8 mouse cellular contexts compared by ENCODE assay signal in the genomic region with DNA sequence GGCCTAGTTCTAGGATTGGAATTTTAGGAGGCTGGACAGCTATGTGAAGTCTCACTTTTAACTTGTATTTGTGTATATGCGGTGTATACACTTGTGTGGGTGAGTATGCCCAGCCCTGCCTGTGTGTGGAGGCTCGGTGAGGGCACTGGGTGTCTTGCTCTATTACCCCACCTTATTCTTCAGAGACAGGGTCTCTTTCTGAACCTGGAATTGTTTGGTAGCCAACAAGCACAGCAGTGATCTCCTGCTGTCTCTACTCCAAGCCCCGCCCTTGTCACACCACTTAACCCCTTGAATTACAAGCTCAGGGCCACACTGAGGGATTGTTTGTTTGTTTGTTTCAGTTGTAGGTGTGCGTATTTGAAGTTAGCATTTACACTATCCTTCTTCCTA. TPM values are rescaled to one million over a fixed set of nuclear protein-coding genes. Genes with fewer than 3 reads are reported as not detected.
DNase-seq lines count a peak whose midpoint lies in the region; ATAC-seq and TF ChIP-seq lines count a peak whose summit lies in the region.

No protein-coding gene starts in this region.

- ATAC-seq in granulocyte monocyte progenitor cell, adult 5-6 weeks (replicated peaks; ENCODE audit: poor library complexity, severe bottlenecking), result peak; percentile 5; the same call in 1 of the 2 replicates
- peak; percentile 39 for ATAC-seq in lung, embryonic 16.5 days (ENCODE audit: low read depth)

- 47% methylated on average over 4 of the region's 4 CpGs for WGBS in heart, embryonic 10.5 days
- WGBS in lung, embryonic 16.5 days, result 35% methylated on average over 4 of the region's 4 CpGs

- no peaks in the 10 kb centered on the region for H3K9me3 ChIP-seq in heart, embryonic 10.5 days
- H3K9me3 ChIP-seq in E14TG2a.4 (ENCODE audit: low read length), result no peaks in the 10 kb centered on the region
- no peaks in the 10 kb centered on the region for H3K9me3 ChIP-seq in lung, embryonic 16.5 days (ENCODE audit: control insufficient read depth, low read length)

- H3K27ac ChIP-seq in heart, embryonic 10.5 days, result peak overlapping the region; percentile 93
- H3K27ac ChIP-seq in lung, embryonic 16.5 days (ENCODE audit: low read length), result peak overlapping the region; percentile 77

- H3K9ac ChIP-seq in lung, embryonic 16.5 days (ENCODE audit: low read length), result peak overlapping the region; percentile 83

- no peaks in the 10 kb centered on the region for H3K36me3 ChIP-seq in heart, embryonic 10.5 days
- no peaks in the 10 kb centered on the region for H3K36me3 ChIP-seq in E14TG2a.4 (ENCODE audit: insufficient read depth, low read length)
- H3K36me3 ChIP-seq in lung, embryonic 16.5 days (ENCODE audit: control insufficient read depth, insufficient read depth, low read length), result no peaks in the 10 kb centered on the region

- H3K4me1 ChIP-seq in heart, embryonic 10.5 days, result peaks cover 42% of the 10 kb centered on the region
- peaks cover 45% of the 10 kb centered on the region for H3K4me1 ChIP-seq in E14TG2a.4 (replicated peaks; ENCODE audit: low read depth, low read length)
- peaks cover 16% of the 10 kb centered on the region; the same call in 1 of the 2 replicates for H3K4me1 ChIP-seq in lung, embryonic 16.5 days (replicated peaks; ENCODE audit: control insufficient read depth, insufficient read depth, low read length)

- no peak for DNase-seq in heart, embryonic 10.5 days (ENCODE audit: low spot score)
- no peak for DNase-seq in heart, adult 18-20 months
- DNase-seq in right cerebral cortex, postnatal 4 days, result no peak
- no peak for DNase-seq in frontal cortex, postnatal 14 days (ENCODE audit: low spot score in 2 of 2)
- DNase-seq in natural killer cell, adult 2 months (ENCODE audit: low spot score in 2 of 2), result no peak

- H3K4me2 ChIP-seq in lung, embryonic 16.5 days (ENCODE audit: low read depth, low read length), result peak overlapping the region; percentile 90

- peak overlapping the region; percentile 70 for H3K4me3 ChIP-seq in heart, embryonic 10.5 days
- peak overlapping the region; percentile 78 for H3K4me3 ChIP-seq in E14TG2a.4 (replicated peaks; ENCODE audit: low read length)
- peak overlapping the region; percentile 66 for H3K4me3 ChIP-seq in lung, embryonic 16.5 days (ENCODE audit: low read length)

- no peaks in the 10 kb centered on the region for H3K27me3 ChIP-seq in heart, embryonic 10.5 days (ENCODE audit: insufficient read depth, poor library complexity, severe bottlenecking)
- no peaks in the 10 kb centered on the region for H3K27me3 ChIP-seq in E14TG2a.4 (ENCODE audit: insufficient read depth, low read length)
- H3K27me3 ChIP-seq in lung, embryonic 16.5 days (ENCODE audit: control insufficient read depth, insufficient read depth, low read depth, low read length), result no peaks in the 10 kb centered on the region

- TF ChIP-seq CTCF in E14TG2a.4 (conservative IDR thresholded peaks at IDR 0.05; ENCODE audit: low read length), result no peak

RNA-seq across cellular contexts. Expression of a gene that starts 0.4 kb away (rescaled TPM):
- 2.7 and 3.1 TPM in 2 replicates for polyA plus RNA-seq in heart, embryonic 10.5 days (2016; fragmentation: Nextera tagmentation; extraction: Ambion mirVana)
- 1 to 10 TPM; 5.7 to 6.1 TPM for total RNA-seq in heart, adult 18-20 months (2021)
- 13.8 TPM in 2 replicates for total RNA-seq in granulocyte monocyte progenitor cell, adult 5-6 weeks (2014; fragmentation: Nextera tagmentation)
- 16.5 and 17.7 TPM in 2 replicates for total RNA-seq in granulocyte monocyte progenitor cell, adult 5-6 weeks (2017)
- 9.0 and 10.0 TPM in 2 replicates for polyA plus RNA-seq in lung, embryonic 16.5 days (2015; fragmentation: Nextera tagmentation; extraction: Ambion mirVana)

RNA-seq across cellular contexts. Expression of a gene that starts 4.8 kb away (rescaled TPM):
- 1.3 and 2.1 TPM in 2 replicates for polyA plus RNA-seq in heart, embryonic 10.5 days (2016; fragmentation: Nextera tagmentation; extraction: Ambion mirVana)
- 1 to 10 TPM in 1 of 2 experiments, not detected in 1; 1.7 TPM for total RNA-seq in heart, adult 18-20 months (2021)
- total RNA-seq in granulocyte monocyte progenitor cell, adult 5-6 weeks (2014; fragmentation: Nextera tagmentation), result 50.7 and 62.0 TPM in 2 replicates
- total RNA-seq in granulocyte monocyte progenitor cell, adult 5-6 weeks (2017), result 34.7 and 55.2 TPM in 2 replicates
- 3.1 and 5.7 TPM in 2 replicates for polyA plus RNA-seq in lung, embryonic 16.5 days (2015; fragmentation: Nextera tagmentation; extraction: Ambion mirVana)

RNA-seq across cellular contexts. Expression of a gene that starts 16.7 kb away (rescaled TPM):
- polyA plus RNA-seq in heart, embryonic 10.5 days (2016; fragmentation: Nextera tagmentation; extraction: Ambion mirVana), result 3.4 TPM in 2 replicates
- total RNA-seq in heart, adult 18-20 months (2021), result 1 to 10 TPM; 5.0 to 7.8 TPM
- total RNA-seq in granulocyte monocyte progenitor cell, adult 5-6 weeks (2014; fragmentation: Nextera tagmentation), result 26.0 and 40.2 TPM in 2 replicates
- total RNA-seq in granulocyte monocyte progenitor cell, adult 5-6 weeks (2017), result 6.3 and 7.1 TPM in 2 replicates
- 5.2 and 6.0 TPM in 2 replicates for polyA plus RNA-seq in lung, embryonic 16.5 days (2015; fragmentation: Nextera tagmentation; extraction: Ambion mirVana)

RNA-seq across cellular contexts. Expression of a gene that starts 40.4 kb away (rescaled TPM):
- polyA plus RNA-seq in heart, embryonic 10.5 days (2016; fragmentation: Nextera tagmentation; extraction: Ambion mirVana), result 246 and 251 TPM in 2 replicates
- 100 to 1,000 TPM; 316 to 366 TPM for total RNA-seq in heart, adult 18-20 months (2021)
- total RNA-seq in granulocyte monocyte progenitor cell, adult 5-6 weeks (2014; fragmentation: Nextera tagmentation), result 117 and 197 TPM in 2 replicates
- total RNA-seq in granulocyte monocyte progenitor cell, adult 5-6 weeks (2017), result 121 and 155 TPM in 2 replicates
- polyA plus RNA-seq in lung, embryonic 16.5 days (2015; fragmentation: Nextera tagmentation; extraction: Ambion mirVana), result 216 and 226 TPM in 2 replicates

RNA-seq across cellular contexts. Expression of a gene that starts 40.5 kb away (rescaled TPM):
- polyA plus RNA-seq in heart, embryonic 10.5 days (2016; fragmentation: Nextera tagmentation; extraction: Ambion mirVana), result 128 and 140 TPM in 2 replicates
- 10 to 100 TPM; 12.2 to 15.6 TPM for total RNA-seq in heart, adult 18-20 months (2021)
- total RNA-seq in granulocyte monocyte progenitor cell, adult 5-6 weeks (2014; fragmentation: Nextera tagmentation), result 242 and 263 TPM in 2 replicates
- total RNA-seq in granulocyte monocyte progenitor cell, adult 5-6 weeks (2017), result 242 and 288 TPM in 2 replicates
- polyA plus RNA-seq in lung, embryonic 16.5 days (2015; fragmentation: Nextera tagmentation; extraction: Ambion mirVana), result 123 and 135 TPM in 2 replicates

Comparison
In these comparisons a context has a peak if more than half of its experiments do, and no peak if none do; other contexts are left out.
1. RNA of a gene that starts 4.8 kb away (total RNA-seq): 34.7 to 62.0 TPM in granulocyte monocyte progenitor cell, adult 5-6 weeks; 1.7 TPM in heart, adult 18-20 months; every median in the first group is over 10 times any median in the second.
2. Peak in every context shown above with its lines, with median percentiles within 50 percentile points of each other: H3K4me3 ChIP-seq.